Mouse (Mus musculus) stomach, postnatal 0 days (tissue): ENCODE results near the gene Wdr93.

Source experiments
- CTCF ChIP-seq: IDR thresholded peaks from 2 replicates; pipeline ENCODE4 v1.5.1; 2016; ENCODE audit warnings: antibody characterized with exemption, low read depth, mild to moderate bottlenecking, moderate library complexity
- EP300 ChIP-seq: optimal IDR thresholded peaks from 2 replicates; pipeline ENCODE3; 2016; ENCODE audit warnings: antibody characterized with exemption

DNA sequence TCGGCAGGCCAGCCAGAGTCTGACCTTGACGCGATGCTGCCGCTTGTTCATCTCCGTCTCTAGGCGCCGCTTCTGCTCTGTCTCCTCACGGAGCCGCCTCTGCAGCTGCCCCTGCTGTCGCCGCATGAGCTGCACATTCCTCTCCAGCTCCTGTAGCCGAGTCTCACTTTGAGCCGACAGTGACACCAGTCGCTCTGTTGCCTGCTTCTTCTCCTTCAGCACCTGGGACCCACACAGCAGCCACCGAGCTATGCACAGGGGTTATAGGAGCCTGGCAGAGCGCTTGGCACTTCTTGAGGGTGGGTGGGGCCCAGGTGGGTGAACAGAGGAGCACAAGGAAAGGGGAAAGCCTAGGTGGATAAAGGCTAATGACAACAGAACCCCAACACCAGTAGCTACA lies 40.2 kb upstream of the Wdr93 start:
- TF ChIP-seq CTCF = no peak
- no peak for TF ChIP-seq EP300
